Mouse (Mus musculus) kidney, adult 9 months (tissue): Measurements from ENCODE around the gene Cit.

ENCODE experiments used
- DNase-seq: peaks from one replicate; pipeline ENCODE4 v3.0.0; 2022

The Cit gene

GRCm38 (mm10) chr5:115852431-115852830, 7.4 kb downstream of the Cit start:
- DNase-seq: no peak

- DNase-seq: no peak
Observed at GRCm38 (mm10) chr5:115853691-115854090, 8.6 kb downstream of the Cit start.

GRCm38 (mm10) chr5:115854370-115854769, 9.3 kb downstream of the Cit start:
- peak; percentile 66 for DNase-seq

- DNase-seq: peak; percentile 75
Observed at GRCm38 (mm10) chr5:115858652-115859051, 13.6 kb downstream of the Cit start.

GRCm38 (mm10) chr5:115859461-115859860, 14.4 kb downstream of the Cit start:
- DNase-seq: no peak

GRCm38 (mm10) chr5:115861991-115862390, 16.9 kb downstream of the Cit start:
- DNase-seq: no peak

GRCm38 (mm10) chr5:115862439-115862838, 17.4 kb downstream of the Cit start:
- no peak for DNase-seq

- DNase-seq: peak; percentile 50
Observed at GRCm38 (mm10) chr5:115866296-115866695, 21.2 kb downstream of the Cit start.

GRCm38 (mm10) chr5:115868540-115868939, 23.5 kb downstream of the Cit start:
- no peak for DNase-seq

- DNase-seq: no peak
Observed at GRCm38 (mm10) chr5:115869198-115869597, 24.1 kb downstream of the Cit start.

- no peak for DNase-seq
Observed at GRCm38 (mm10) chr5:115871153-115871552, 26.1 kb downstream of the Cit start.

GRCm38 (mm10) chr5:115872106-115872505, 27.0 kb downstream of the Cit start:
- DNase-seq: no peak

- no peak for DNase-seq
Observed at GRCm38 (mm10) chr5:115872956-115873355, 27.9 kb downstream of the Cit start.

GRCm38 (mm10) chr5:115877425-115877824, 32.3 kb downstream of the Cit start:
- DNase-seq: no peak

GRCm38 (mm10) chr5:115882165-115882564, 37.1 kb downstream of the Cit start:
- DNase-seq: peak; percentile 48

- DNase-seq: no peak
Observed at GRCm38 (mm10) chr5:115884429-115884828, 39.4 kb downstream of the Cit start.

- DNase-seq: no peak
Observed at GRCm38 (mm10) chr5:115893772-115894171, 48.7 kb downstream of the Cit start.

GRCm38 (mm10) chr5:115897036-115897435, 52.0 kb downstream of the Cit start:
- DNase-seq: no peak

GRCm38 (mm10) chr5:115907037-115908009, 62.2 kb downstream of the Cit start:
- DNase-seq: no peak

GRCm38 (mm10) chr5:115908251-115908650, 63.2 kb downstream of the Cit start:
- no peak for DNase-seq

GRCm38 (mm10) chr5:115908699-115909098, 63.6 kb downstream of the Cit start:
- no peak for DNase-seq

- peak; percentile 15 for DNase-seq
Observed at GRCm38 (mm10) chr5:115909106-115909505, 64.0 kb downstream of the Cit start.

- no peak for DNase-seq
Observed at GRCm38 (mm10) chr5:115910491-115910890, 65.4 kb downstream of the Cit start.

- DNase-seq: no peak
Observed at GRCm38 (mm10) chr5:115915481-115915880, 70.4 kb downstream of the Cit start.

GRCm38 (mm10) chr5:115917960-115918359, 72.9 kb downstream of the Cit start:
- DNase-seq: no peak
